Comparison of ENCODE assay signal across 10 mouse cellular contexts in genomic region chr4:120149142-120149524, GRCm38 (mm10). TPM values are rescaled to one million over a fixed set of nuclear protein-coding genes. Genes with fewer than 3 reads are reported as not detected.
DNase-seq lines count a peak whose midpoint lies in the region; ATAC-seq and TF ChIP-seq lines count a peak whose summit lies in the region.
"Had no signal": no experiment of that assay in that cellular context is flagged by ENCODE, and none has a peak within 500 bp of the region (broad histone marks: within the 10 kb centered on the region; RNA-seq: fewer than 3 reads in every experiment).

No protein-coding gene starts in this region.

- dilution Hi-C loops in CH12.LX (cut with MboI; ENCODE audit: extremely low pct_ligation_motif_present, extremely low pct_unique_long_range_greater_than_20kb, low sequenced_read_pairs): no loop called here

- peak; percentile 67 for TF ChIP-seq RAD21 in CH12.LX (IDR thresholded peaks at IDR 0.05; ENCODE audit: low read depth, low read length)

- no peak overlapping the region for H3K4me2 ChIP-seq in CH12.LX (ENCODE audit: insufficient read depth, low read depth, poor library complexity, severe bottlenecking)
- peak overlapping the region; percentile 62 for H3K4me2 ChIP-seq in embryonic facial prominence, embryonic 13.5 days
- H3K4me2 ChIP-seq in limb, embryonic 11.5 days (ENCODE audit: low read depth, severe bottlenecking): peak overlapping the region; percentile 64
- peak overlapping the region; percentile 57 for H3K4me2 ChIP-seq in neural tube, embryonic 15.5 days

- H3K27me3 ChIP-seq in CH12.LX (replicated peaks): peaks cover 22% of the 10 kb centered on the region
- H3K27me3 ChIP-seq in embryonic facial prominence, embryonic 13.5 days: peaks cover 20% of the 10 kb centered on the region
- 0 out of 2 replicates have a peak, but pooled peaks cover 2% of the 10 kb centered on the region for H3K27me3 ChIP-seq in limb, embryonic 11.5 days (ENCODE audit: control insufficient read depth, insufficient read depth, low read length)
- H3K27me3 ChIP-seq in neural tube, embryonic 15.5 days (replicated peaks): 0 out of 2 replicates have a peak, but pooled peaks cover 6% of the 10 kb centered on the region
- H3K27me3 ChIP-seq: Patski had no signal

- H3K27ac ChIP-seq in gastrocnemius, adult 2 months: peak overlapping the region; percentile 55
- no peak overlapping the region for H3K27ac ChIP-seq in CH12.LX (ENCODE audit: insufficient read depth, low read depth)
- H3K27ac ChIP-seq in embryonic facial prominence, embryonic 13.5 days: peak overlapping the region; percentile 44
- no peak overlapping the region for H3K27ac ChIP-seq in limb, embryonic 11.5 days (replicated peaks; ENCODE audit: low read depth, low read length)
- H3K27ac ChIP-seq in neural tube, embryonic 15.5 days (replicated peaks): no peak overlapping the region

- no peak for TF ChIP-seq POLR2A in CH12.LX (IDR thresholded peaks at IDR 0.05; ENCODE audit: low read depth, low read length)

- H3K4me3 ChIP-seq in gastrocnemius, adult 2 months: peak overlapping the region; percentile 53
- H3K4me3 ChIP-seq in CH12.LX (replicated peaks in 1 of 3; ENCODE audit: low read depth in 2 of 3, low read length in 2 of 3, poor library complexity in 1 of 3): no peak overlapping the region
- peak overlapping the region; percentile 31 for H3K4me3 ChIP-seq in embryonic facial prominence, embryonic 13.5 days
- peak overlapping the region; percentile 24 for H3K4me3 ChIP-seq in limb, embryonic 11.5 days (ENCODE audit: low read depth, low read length)
- no peak overlapping the region for H3K4me3 ChIP-seq in neural tube, embryonic 15.5 days (replicated peaks)

- ATAC-seq in embryonic facial prominence, embryonic 13.5 days (ENCODE audit: insufficient number of reproducible peaks, insufficient read depth, low FRiP score, low TSS enrichment, low read depth): no peak
- ATAC-seq in limb, embryonic 11.5 days (ENCODE audit: insufficient number of reproducible peaks, low FRiP score, low TSS enrichment, low read depth): no peak
- ATAC-seq in neural tube, embryonic 15.5 days (ENCODE audit: low FRiP score): 0 out of 2 replicates have a peak, but pooled peaks have one; percentile 38

- H3K9me3 ChIP-seq in CH12.LX (replicated peaks; ENCODE audit: low read length): no peaks in the 10 kb centered on the region
- no peaks in the 10 kb centered on the region for H3K9me3 ChIP-seq in embryonic facial prominence, embryonic 13.5 days
- H3K9me3 ChIP-seq in limb, embryonic 11.5 days (ENCODE audit: control insufficient read depth, low read length): no peaks in the 10 kb centered on the region
- no peaks in the 10 kb centered on the region for H3K9me3 ChIP-seq in neural tube, embryonic 15.5 days (replicated peaks)

- H3K9ac ChIP-seq in CH12.LX (ENCODE audit: insufficient read depth, low read depth): no peak overlapping the region
- H3K9ac ChIP-seq in embryonic facial prominence, embryonic 13.5 days: peak overlapping the region; percentile 61
- peak overlapping the region; percentile 50; the same call in 1 of the 2 replicates for H3K9ac ChIP-seq in limb, embryonic 11.5 days (ENCODE audit: low read length)
- H3K9ac ChIP-seq in neural tube, embryonic 15.5 days (replicated peaks): peak overlapping the region; percentile 33; the same call in 1 of the 2 replicates

- H3K36me3 ChIP-seq in CH12.LX (replicated peaks in 1 of 2; ENCODE audit: control insufficient read depth in 1 of 2, insufficient read depth in 1 of 2, low read length in 1 of 2): no peaks in the 10 kb centered on the region
- no peaks in the 10 kb centered on the region for H3K36me3 ChIP-seq in embryonic facial prominence, embryonic 13.5 days
- no peaks in the 10 kb centered on the region for H3K36me3 ChIP-seq in limb, embryonic 11.5 days (ENCODE audit: control insufficient read depth, insufficient read depth, low read length)
- H3K36me3 ChIP-seq in neural tube, embryonic 15.5 days: no peaks in the 10 kb centered on the region

- in situ Hi-C loops in CH12.LX (cut with MboI; ENCODE audit: low pct_ligation_motif_present, low pct_unique_long_range_greater_than_20kb, low sequenced_read_pairs): no loop called here

- TF ChIP-seq EP300 in CH12.LX (IDR thresholded peaks at IDR 0.05; ENCODE audit: low read length): no peak

- 27% methylated on average over 3 of the region's 3 CpGs for WGBS in embryonic facial prominence, embryonic 13.5 days
- WGBS in limb, embryonic 11.5 days: 36% methylated on average over 3 of the region's 3 CpGs
- WGBS in neural tube, embryonic 15.5 days: 44% methylated on average over 3 of the region's 3 CpGs

- TF ChIP-seq CTCF in gastrocnemius, adult 2 months (IDR thresholded peaks at IDR 0.05): peak; percentile 60
- TF ChIP-seq CTCF in CH12.LX (conservative IDR thresholded peaks at IDR 0.05 in 1 of 2, IDR thresholded peaks at IDR 0.05 in 1 of 2; ENCODE audit: low read depth in 2 of 2, low read length in 2 of 2): peak; percentile 14 to 69; a peak in 2 of 4 replicates

- H3K79me2 ChIP-seq in CH12.LX (replicated peaks; ENCODE audit: control insufficient read depth, extremely low read depth, insufficient read depth, poor library complexity, severe bottlenecking): no peaks in the 10 kb centered on the region

- peaks cover 0 to 4% of the 10 kb centered on the region in 2 experiments; a peak in 1 of 4 replicates for H3K4me1 ChIP-seq in CH12.LX (ENCODE audit: control insufficient read depth in 1 of 2, insufficient read depth in 2 of 2)
- H3K4me1 ChIP-seq in embryonic facial prominence, embryonic 13.5 days: peaks cover 11% of the 10 kb centered on the region
- H3K4me1 ChIP-seq in limb, embryonic 11.5 days (ENCODE audit: control insufficient read depth, insufficient read depth, low read length): peaks cover 6% of the 10 kb centered on the region; the same call in 1 of the 2 replicates
- peaks cover 10% of the 10 kb centered on the region for H3K4me1 ChIP-seq in neural tube, embryonic 15.5 days

- peak; percentile 34 for DNase-seq in gastrocnemius, adult 2 months
- DNase-seq in gastrocnemius, postnatal 10 days: no peak
- peak; percentile 41 for DNase-seq in CH12.LX (ENCODE audit: extremely low read depth)
- peak; percentile 60 for DNase-seq in limb, embryonic 11.5 days (ENCODE audit: low spot score)
- DNase-seq in adrenal gland, adult 8-10 months: no peak
- DNase-seq in layer of hippocampus, adult 8-10 months (ENCODE audit: low spot score in 2 of 2): no peak

- intact Hi-C loops in gastrocnemius, adult 2 months (cut with DNase I): no loop called here

TF ChIP-seq in CH12.LX, 34 proteins besides CTCF, POLR2A, EP300 and RAD21:
- TF ChIP-seq SMC3 (IDR thresholded peaks at IDR 0.05; ENCODE audit: low read depth, low read length) (peak; percentile 63), ZC3H11A (IDR thresholded peaks at IDR 0.05; ENCODE audit: low read depth, low read length) (peak; percentile 36), RCOR1 (conservative IDR thresholded peaks at IDR 0.05; ENCODE audit: low read depth, low read length) (no peak)

RNA-seq across cellular contexts. Expression of gene Edn2, which starts 11.9 kb away (rescaled TPM):
- total RNA-seq in gastrocnemius, adult 2 months (2021): not detected
- not detected for total RNA-seq in gastrocnemius, postnatal 10 days (2021)
- not detected in 2 replicates for total RNA-seq in CH12.LX (2012; rRNA removed)
- not detected in 2 replicates for total RNA-seq in CH12.LX (2014; rRNA removed)
- not detected in 2 replicates for polyA plus RNA-seq in CH12.LX (2012; ENCODE audit: insufficient read length, low read depth)
- polyA plus RNA-seq in embryonic facial prominence, embryonic 13.5 days (2015; fragmentation: Nextera tagmentation; extraction: Ambion mirVana): 6.8 and 8.0 TPM in 2 replicates
- 0.13 TPM in 1 of 2 replicates, not detected in the other for polyA plus RNA-seq in limb, embryonic 11.5 days (2014; fragmentation: Nextera tagmentation; extraction: Ambion mirVana)
- polyA plus RNA-seq in neural tube, embryonic 15.5 days (2015; fragmentation: Nextera tagmentation; extraction: Ambion mirVana): 0.14 and 1.3 TPM in 2 replicates
- not detected for total RNA-seq in adrenal gland, adult 8-10 months (2022)
- not detected for total RNA-seq in layer of hippocampus, adult 8-10 months (2022)
- total RNA-seq: neutrophil, adult 5-6 weeks had no signal
- polyA plus RNA-seq: Patski had no signal

Comparison
In these comparisons a context has a peak if more than half of its experiments do, and no peak if none do; other contexts are left out.
1. DNase-seq: peak in gastrocnemius, adult 2 months (single experiment), CH12.LX (single experiment) and limb, embryonic 11.5 days (single experiment); none in gastrocnemius, postnatal 10 days (single experiment), adrenal gland, adult 8-10 months (single experiment) and layer of hippocampus, adult 8-10 months (0 of 2).
2. H3K27ac ChIP-seq: peak in gastrocnemius, adult 2 months (single experiment) and embryonic facial prominence, embryonic 13.5 days (single experiment); none in CH12.LX (single experiment), limb, embryonic 11.5 days (single experiment) and neural tube, embryonic 15.5 days (single experiment).
3. H3K4me3 ChIP-seq: peak in gastrocnemius, adult 2 months (single experiment), embryonic facial prominence, embryonic 13.5 days (single experiment) and limb, embryonic 11.5 days (single experiment); none in CH12.LX (0 of 3) and neural tube, embryonic 15.5 days (single experiment).